Mouse (Mus musculus): ENCODE results near the gene Trdmt1. TPM values are rescaled to one million over a fixed set of nuclear protein-coding genes. Genes with fewer than 3 reads are reported as not detected.

Gene Trdmt1
- total and polyA plus RNA-seq, 2 experiments: 0.83 to 3.9 TPM

GRCm38 (mm10) chr2:13560396-13560795, 15.9 kb upstream of the Trdmt1 start:
- Histone ChIP-seq H3K4me1 (ENCODE audit: control insufficient read depth, insufficient read depth, low read length) (no peaks in the 10 kb centered on the region), H3K79me2 (ENCODE audit: control insufficient read depth, insufficient read depth, low read length) (no peaks in the 10 kb centered on the region), H3K9ac (ENCODE audit: low read depth, low read length) (no peak overlapping the region), H3K27me3 (ENCODE audit: control insufficient read depth, insufficient read depth, low read length) (no peaks in the 10 kb centered on the region), H3K4me3 (ENCODE audit: insufficient read depth, low read depth, low read length) (no peak overlapping the region), H3K27ac (replicated peaks; ENCODE audit: insufficient read depth, low read depth, low read length) (no peak overlapping the region), H3K36me3 (ENCODE audit: control insufficient read depth, insufficient read depth, low read length) (no peaks in the 10 kb centered on the region)
- TF ChIP-seq CTCF (IDR thresholded peaks at IDR 0.05; ENCODE audit: low read depth, low read length): no peak
- DNase-seq (ENCODE audit: extremely low read depth, low read depth, low spot score): no peak
- WGBS: 94% methylated on average over 2 of the region's 2 CpGs

GRCm38 (mm10) chr2:13559729-13560128, 15.3 kb upstream of the Trdmt1 start:
- no peaks in the 10 kb centered on the region for H3K27me3 ChIP-seq (ENCODE audit: control insufficient read depth, insufficient read depth, low read length)
- no peaks in the 10 kb centered on the region for H3K4me1 ChIP-seq (ENCODE audit: control insufficient read depth, insufficient read depth, low read length)
- H3K79me2 ChIP-seq (ENCODE audit: control insufficient read depth, insufficient read depth, low read length): no peaks in the 10 kb centered on the region
- no peaks in the 10 kb centered on the region for H3K36me3 ChIP-seq (ENCODE audit: control insufficient read depth, insufficient read depth, low read length)
- H3K27ac ChIP-seq (replicated peaks; ENCODE audit: insufficient read depth, low read depth, low read length): no peak overlapping the region
- no peak overlapping the region for H3K4me3 ChIP-seq (ENCODE audit: insufficient read depth, low read depth, low read length)
- no peak for TF ChIP-seq POLR2A (IDR thresholded peaks at IDR 0.05; ENCODE audit: extremely low read depth, insufficient read depth, low read length)
- TF ChIP-seq CTCF (IDR thresholded peaks at IDR 0.05; ENCODE audit: low read depth, low read length): no peak
- WGBS: 89% methylated on average over 5 of the region's 5 CpGs
- DNase-seq (ENCODE audit: extremely low read depth, low read depth, low spot score): no peak
- no peak overlapping the region for H3K9ac ChIP-seq (ENCODE audit: low read depth, low read length)

- no peak overlapping the region for H3K27ac ChIP-seq (replicated peaks; ENCODE audit: insufficient read depth, low read depth, low read length)
- no peaks in the 10 kb centered on the region for H3K27me3 ChIP-seq (ENCODE audit: control insufficient read depth, insufficient read depth, low read length)
- H3K36me3 ChIP-seq (ENCODE audit: control insufficient read depth, insufficient read depth, low read length): no peaks in the 10 kb centered on the region
- H3K4me1 ChIP-seq (ENCODE audit: control insufficient read depth, insufficient read depth, low read length): no peaks in the 10 kb centered on the region
- no peak for DNase-seq (ENCODE audit: extremely low read depth, low read depth, low spot score)
- no peak for TF ChIP-seq CTCF (IDR thresholded peaks at IDR 0.05; ENCODE audit: low read depth, low read length)
- no peak for TF ChIP-seq POLR2A (IDR thresholded peaks at IDR 0.05; ENCODE audit: extremely low read depth, insufficient read depth, low read length)
- no peak overlapping the region for H3K9ac ChIP-seq (ENCODE audit: low read depth, low read length)
- H3K79me2 ChIP-seq (ENCODE audit: control insufficient read depth, insufficient read depth, low read length): no peaks in the 10 kb centered on the region
- WGBS: 55% methylated on average over 5 of the region's 5 CpGs
- H3K4me3 ChIP-seq (ENCODE audit: insufficient read depth, low read depth, low read length): no peak overlapping the region
These were observed 14.8 kb upstream of the Trdmt1 start for GRCm38 (mm10) chr2:13559303-13559702.

GRCm38 (mm10) chr2:13558607-13559262, 14.3 kb upstream of the Trdmt1 start:
- 53% methylated on average over 5 of the region's 5 CpGs for WGBS
- H3K27me3 ChIP-seq (ENCODE audit: control insufficient read depth, insufficient read depth, low read length): no peaks in the 10 kb centered on the region
- DNase-seq (ENCODE audit: extremely low read depth, low read depth, low spot score): peak; percentile 46
- H3K4me1 ChIP-seq (ENCODE audit: control insufficient read depth, insufficient read depth, low read length): no peaks in the 10 kb centered on the region
- TF ChIP-seq CTCF (IDR thresholded peaks at IDR 0.05; ENCODE audit: low read depth, low read length) (no peak), POLR2A (IDR thresholded peaks at IDR 0.05; ENCODE audit: extremely low read depth, insufficient read depth, low read length) (no peak)
- H3K79me2 ChIP-seq (ENCODE audit: control insufficient read depth, insufficient read depth, low read length): no peaks in the 10 kb centered on the region
- H3K4me3 ChIP-seq (ENCODE audit: insufficient read depth, low read depth, low read length): no peak overlapping the region
- no peaks in the 10 kb centered on the region for H3K36me3 ChIP-seq (ENCODE audit: control insufficient read depth, insufficient read depth, low read length)
- no peak overlapping the region for H3K9ac ChIP-seq (ENCODE audit: low read depth, low read length)
- H3K27ac ChIP-seq (replicated peaks; ENCODE audit: insufficient read depth, low read depth, low read length): no peak overlapping the region

GRCm38 (mm10) chr2:13557145-13558030, 12.9 kb upstream of the Trdmt1 start:
- H3K27me3 ChIP-seq (ENCODE audit: control insufficient read depth, insufficient read depth, low read length): no peaks in the 10 kb centered on the region
- no peak for DNase-seq (ENCODE audit: extremely low read depth, low read depth, low spot score)
- H3K4me1 ChIP-seq (ENCODE audit: control insufficient read depth, insufficient read depth, low read length): no peaks in the 10 kb centered on the region
- no peaks in the 10 kb centered on the region for H3K36me3 ChIP-seq (ENCODE audit: control insufficient read depth, insufficient read depth, low read length)
- no peak overlapping the region for H3K9ac ChIP-seq (ENCODE audit: low read depth, low read length)
- TF ChIP-seq POLR2A (IDR thresholded peaks at IDR 0.05; ENCODE audit: extremely low read depth, insufficient read depth, low read length) (no peak), CTCF (IDR thresholded peaks at IDR 0.05; ENCODE audit: low read depth, low read length) (no peak)
- H3K79me2 ChIP-seq (ENCODE audit: control insufficient read depth, insufficient read depth, low read length): no peaks in the 10 kb centered on the region
- 72% methylated on average over 9 of the region's 9 CpGs for WGBS
- H3K4me3 ChIP-seq (ENCODE audit: insufficient read depth, low read depth, low read length): no peak overlapping the region
- no peak overlapping the region for H3K27ac ChIP-seq (replicated peaks; ENCODE audit: insufficient read depth, low read depth, low read length)

GRCm38 (mm10) chr2:13556239-13556638, 11.8 kb upstream of the Trdmt1 start:
- Histone ChIP-seq H3K27me3 (ENCODE audit: control insufficient read depth, insufficient read depth, low read length) (no peaks in the 10 kb centered on the region), H3K9ac (ENCODE audit: low read depth, low read length) (no peak overlapping the region), H3K27ac (replicated peaks; ENCODE audit: insufficient read depth, low read depth, low read length) (no peak overlapping the region), H3K36me3 (ENCODE audit: control insufficient read depth, insufficient read depth, low read length) (no peaks in the 10 kb centered on the region), H3K79me2 (ENCODE audit: control insufficient read depth, insufficient read depth, low read length) (no peaks in the 10 kb centered on the region), H3K4me1 (ENCODE audit: control insufficient read depth, insufficient read depth, low read length) (no peaks in the 10 kb centered on the region), H3K4me3 (ENCODE audit: insufficient read depth, low read depth, low read length) (no peak overlapping the region)
- DNase-seq (ENCODE audit: extremely low read depth, low read depth, low spot score): no peak
- TF ChIP-seq CTCF (IDR thresholded peaks at IDR 0.05; ENCODE audit: low read depth, low read length): no peak
- TF ChIP-seq POLR2A (IDR thresholded peaks at IDR 0.05; ENCODE audit: extremely low read depth, insufficient read depth, low read length): no peak

All from liver, adult 2 months (tissue).